Mouse (Mus musculus) urinary bladder, postnatal 36 days (tissue): ENCODE measurements around the gene Asf1b.
"Not testable (repeated sequence)": the region's sequence is repeated elsewhere in the genome, so short reads cannot be mapped to it uniquely, and the experiment has no call there.

ENCODE experiments used
- DNase-seq, 2 experiments: peaks; one replicate each; pipeline ENCODE4 v3.0.0; 2022; ENCODE audit warnings: low spot score in 2 of 2, mixed read lengths in 1 of 2

Asf1b gene

GRCm38 (mm10) chr8:83964015-83964765, 8.9 kb downstream of the Asf1b start:
- DNase-seq: peak in 1 of 2 experiments; percentile 35

DNA sequence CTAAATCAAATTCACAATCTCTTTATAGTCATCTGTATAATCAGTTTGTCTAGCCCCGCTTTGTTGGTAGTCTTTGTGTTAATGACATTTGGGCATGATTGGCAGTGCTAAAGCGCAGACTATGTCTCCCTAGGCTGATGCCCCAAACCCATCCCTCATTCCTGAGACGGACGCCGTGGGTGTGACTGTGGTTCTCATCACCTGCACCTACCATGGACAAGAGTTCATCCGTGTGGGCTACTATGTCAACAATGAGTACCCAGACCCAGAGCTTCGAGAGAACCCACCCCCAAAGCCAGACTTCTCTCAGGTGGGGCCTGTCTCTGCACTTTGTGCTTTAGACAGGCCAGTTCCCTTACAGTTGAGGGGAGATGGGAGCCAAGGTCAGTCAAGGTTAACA, 12.4 kb downstream of the Asf1b start:
- DNase-seq: no peak

DNA sequence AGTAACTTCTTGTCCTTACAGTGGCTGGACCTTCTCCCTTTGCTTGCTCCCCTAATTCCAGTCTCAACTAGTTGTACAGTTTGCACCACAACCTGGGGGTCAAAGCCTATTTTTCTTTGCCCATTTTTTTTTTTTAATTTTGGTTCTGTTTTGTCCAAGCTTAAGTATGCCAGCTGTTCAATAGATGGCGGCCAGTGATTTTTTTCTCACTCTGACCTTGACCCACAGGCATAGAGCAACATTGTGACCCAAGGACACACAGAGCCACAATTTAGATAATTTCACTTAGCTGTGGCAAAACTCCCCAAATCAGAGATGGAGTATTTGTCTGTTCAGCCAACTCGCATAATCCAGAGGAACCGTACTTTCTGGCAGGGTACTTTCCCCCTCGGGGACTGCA, 15.8 kb downstream of the Asf1b start:
- DNase-seq: no peak

- no peak for DNase-seq
Observed at GRCm38 (mm10) chr8:83971661-83972060, 16.4 kb downstream of the Asf1b start.

DNA sequence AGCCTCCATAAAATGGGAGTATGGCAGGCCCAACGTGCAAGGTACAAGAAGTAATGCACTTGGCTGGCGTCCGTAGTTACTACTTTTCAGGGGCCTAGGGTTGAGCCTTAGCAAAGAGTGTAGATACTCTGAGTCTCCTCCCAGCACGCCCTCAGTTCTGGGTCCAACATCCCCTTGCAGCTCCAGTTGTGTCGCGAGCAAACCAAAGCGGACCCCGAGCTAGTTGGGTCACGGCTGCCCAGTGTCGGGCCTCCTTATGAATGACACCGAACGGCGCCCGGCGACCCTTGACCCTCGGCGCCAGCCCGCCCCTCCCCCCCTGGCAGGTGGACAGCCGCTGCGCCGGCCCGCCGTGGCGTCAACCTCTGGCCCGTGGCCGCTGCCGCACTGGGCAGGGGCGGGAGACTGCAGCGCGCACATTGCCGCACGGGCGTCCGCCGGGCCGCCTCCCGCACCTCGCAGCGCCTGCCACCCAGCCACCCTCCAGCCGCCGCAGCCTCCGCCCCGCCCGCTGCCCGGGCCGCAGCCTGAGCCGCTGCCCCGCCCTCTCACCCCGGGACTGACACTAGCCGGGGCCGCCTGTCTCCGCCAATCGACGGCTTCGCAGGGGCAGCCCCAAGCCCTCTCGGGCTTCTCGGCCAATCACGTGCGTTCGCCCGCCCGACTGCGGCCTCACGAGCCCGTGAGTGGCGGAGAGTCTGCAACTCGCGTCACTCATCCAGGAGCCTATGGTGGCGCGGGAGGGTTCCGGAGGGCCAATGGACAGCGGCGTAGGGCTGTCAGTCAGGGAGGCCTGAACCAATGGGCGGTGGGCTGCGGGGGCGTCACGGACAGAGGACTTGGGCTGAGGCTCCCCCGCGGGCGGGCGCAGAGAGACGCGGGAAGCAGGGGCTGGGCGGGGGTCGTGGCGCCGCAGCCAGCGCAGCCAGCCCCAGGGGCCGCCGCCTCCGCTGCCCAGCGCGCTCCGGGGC, 17.1 kb downstream of the Asf1b start, which contains the start of gene Prkaca:
Gene Prkaca, plus strand, starts transcription at position 844 of the 971 bp plus-strand sequence.
- DNase-seq: peak; percentile 92 to 98

DNA sequence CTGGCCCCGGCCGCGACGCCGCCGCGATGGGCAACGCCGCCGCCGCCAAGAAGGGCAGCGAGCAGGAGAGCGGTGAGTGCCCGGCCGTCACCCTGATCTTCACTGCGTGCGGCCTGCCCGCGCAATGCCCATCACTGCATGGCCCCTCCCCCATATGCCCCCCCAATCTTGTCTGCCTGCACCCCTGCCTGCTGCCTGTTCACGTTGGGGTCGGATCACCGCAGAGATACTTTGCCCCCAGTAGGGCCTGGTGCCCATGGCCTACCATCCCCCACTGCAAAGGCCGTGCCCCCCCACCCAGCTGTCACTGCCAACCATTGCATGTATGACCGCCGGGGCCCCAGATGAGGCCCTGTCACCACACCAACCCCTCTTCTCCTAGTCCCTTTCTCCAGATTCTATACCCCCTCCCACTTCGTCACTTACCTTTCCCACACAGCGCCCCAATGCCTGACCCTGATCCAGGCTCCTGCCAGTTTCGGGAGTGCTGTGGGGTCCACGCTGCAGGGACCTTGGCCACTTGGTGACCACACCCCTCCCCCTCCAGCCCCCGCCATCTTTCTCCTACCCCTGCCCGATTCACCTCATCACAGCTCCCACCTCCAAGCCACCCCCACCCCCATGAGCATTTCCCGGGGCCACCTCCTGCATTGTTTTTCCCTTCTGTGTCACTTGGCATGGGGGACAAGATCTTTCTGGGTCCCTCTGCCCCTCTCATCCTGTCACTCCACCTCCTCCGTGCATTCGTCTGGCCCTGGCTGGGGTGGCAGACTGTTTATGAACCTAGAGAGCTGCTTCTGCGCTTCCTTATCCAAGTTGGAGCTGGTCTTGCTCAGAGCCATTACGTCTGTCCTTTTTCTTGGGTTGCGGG, 18.1 kb downstream of the Asf1b start:
- DNase-seq: no peak

DNA sequence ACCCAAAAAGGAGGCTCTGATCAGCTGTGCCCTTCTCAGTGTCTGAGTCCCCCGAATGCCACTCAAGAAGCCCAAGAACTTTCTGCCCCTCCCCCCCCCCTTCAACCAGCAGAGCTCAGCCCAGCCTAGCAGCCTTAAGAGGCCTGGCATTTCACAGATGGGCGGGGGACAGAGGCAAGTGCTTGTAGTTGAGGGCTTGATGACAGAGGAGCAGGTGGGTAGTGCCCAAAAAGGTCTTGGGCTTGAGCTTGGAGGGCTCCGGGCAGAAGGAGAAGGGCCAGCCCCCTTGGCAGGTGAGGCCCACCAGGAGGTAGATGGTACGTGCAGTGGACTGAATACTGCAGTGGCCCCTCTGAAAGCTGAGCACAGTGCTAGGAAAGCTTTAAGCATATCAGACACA, 19.2 kb downstream of the Asf1b start:
- DNase-seq: no peak

GRCm38 (mm10) chr8:83976101-83976630, 20.9 kb downstream of the Asf1b start:
- no peak for DNase-seq

DNA sequence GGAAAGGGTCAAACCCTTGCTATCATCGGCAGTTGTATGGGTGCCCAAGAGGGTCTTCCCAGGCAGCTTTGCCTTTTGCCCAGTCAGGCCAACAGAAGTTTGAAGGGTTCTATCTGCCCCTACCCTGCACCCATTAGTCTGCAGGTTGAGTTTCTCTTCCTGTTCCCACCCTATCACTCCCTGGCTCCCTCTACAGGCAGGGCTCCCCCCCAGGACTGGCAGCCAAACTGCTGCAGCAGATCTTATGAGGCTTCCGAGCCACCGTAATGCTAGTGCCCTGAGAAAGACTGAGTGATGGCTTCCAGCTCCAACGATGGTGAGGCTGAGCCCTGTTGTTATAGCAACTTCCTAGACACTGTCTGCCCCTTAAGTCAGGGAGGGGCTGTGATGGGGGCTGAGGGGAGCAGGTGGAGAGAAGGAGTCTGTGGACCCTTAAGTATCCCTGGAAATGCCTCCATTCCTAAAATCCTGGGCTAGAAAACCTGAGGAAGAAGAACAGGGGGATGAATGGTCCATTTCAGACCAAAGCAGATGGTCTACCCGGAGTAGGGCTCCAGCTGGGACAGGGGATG, 21.6 kb downstream of the Asf1b start:
- DNase-seq: no peak

- DNase-seq: no peak
Observed at GRCm38 (mm10) chr8:83977646-83978045, 22.3 kb downstream of the Asf1b start.

DNA sequence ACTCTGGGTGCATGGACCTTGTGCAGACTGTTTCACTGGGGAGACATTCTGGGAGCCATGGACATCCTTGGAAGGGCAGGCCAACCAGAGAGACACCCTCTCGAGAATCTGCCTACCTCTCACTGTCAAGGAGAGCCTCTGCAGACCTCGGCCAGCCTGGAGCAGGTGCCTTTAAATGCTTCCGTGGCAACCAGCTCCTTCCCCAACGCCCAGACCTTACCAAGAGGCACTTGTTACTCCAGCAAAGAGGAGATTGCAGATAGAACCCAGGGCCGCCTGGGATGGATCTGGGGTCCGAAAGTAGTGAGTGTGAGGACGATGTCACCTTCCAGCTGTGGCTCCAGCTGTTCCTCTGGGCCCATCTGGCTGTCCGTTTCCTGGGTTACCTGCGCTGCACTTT, 22.9 kb downstream of the Asf1b start:
- no peak for DNase-seq

GRCm38 (mm10) chr8:83980250-83980649, 24.9 kb downstream of the Asf1b start:
- no peak for DNase-seq

GRCm38 (mm10) chr8:83980845-83981244, 25.5 kb downstream of the Asf1b start:
- DNase-seq: no peak

DNA sequence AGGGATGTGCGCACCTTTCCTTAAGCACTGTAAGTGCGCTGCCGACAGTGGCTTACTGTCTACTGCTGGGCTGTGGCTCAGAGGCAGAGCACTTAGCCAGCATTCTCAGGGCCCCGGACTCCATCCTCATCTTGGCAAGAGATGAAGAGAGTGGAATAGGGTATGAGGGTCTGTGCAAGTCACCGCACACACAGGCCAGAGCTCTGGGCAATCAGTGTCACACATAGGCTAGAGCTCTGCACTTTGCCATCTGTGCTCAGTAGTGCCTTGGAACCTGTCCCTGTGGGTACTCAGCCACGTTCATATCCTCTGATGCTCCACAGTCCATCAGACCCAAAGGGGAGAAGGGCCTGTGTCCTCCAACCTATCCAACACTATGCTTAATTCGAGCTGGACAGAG, 26.2 kb downstream of the Asf1b start:
- no peak for DNase-seq

DNA sequence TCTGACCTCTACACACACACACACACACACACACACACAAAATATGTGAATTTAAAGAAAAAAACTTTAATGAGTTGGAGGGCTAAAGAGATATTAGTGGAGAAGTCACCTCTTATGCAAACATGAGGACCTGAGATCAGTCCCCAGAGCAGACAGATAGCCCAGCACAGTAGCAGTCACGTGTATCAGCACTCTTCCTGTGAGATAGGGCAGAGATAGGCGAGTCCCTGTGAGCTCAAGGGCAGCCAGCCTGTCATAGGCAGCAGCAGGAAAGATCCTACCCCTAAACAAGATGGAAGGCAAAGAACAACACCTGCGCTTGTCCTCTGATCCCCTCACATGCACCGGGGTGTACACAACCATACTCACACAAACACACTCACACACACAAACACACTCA, 27.1 kb downstream of the Asf1b start:
- no peak for DNase-seq

- not testable (repeated sequence) for DNase-seq
Observed at GRCm38 (mm10) chr8:83983222-83983621, 27.9 kb downstream of the Asf1b start.

DNA sequence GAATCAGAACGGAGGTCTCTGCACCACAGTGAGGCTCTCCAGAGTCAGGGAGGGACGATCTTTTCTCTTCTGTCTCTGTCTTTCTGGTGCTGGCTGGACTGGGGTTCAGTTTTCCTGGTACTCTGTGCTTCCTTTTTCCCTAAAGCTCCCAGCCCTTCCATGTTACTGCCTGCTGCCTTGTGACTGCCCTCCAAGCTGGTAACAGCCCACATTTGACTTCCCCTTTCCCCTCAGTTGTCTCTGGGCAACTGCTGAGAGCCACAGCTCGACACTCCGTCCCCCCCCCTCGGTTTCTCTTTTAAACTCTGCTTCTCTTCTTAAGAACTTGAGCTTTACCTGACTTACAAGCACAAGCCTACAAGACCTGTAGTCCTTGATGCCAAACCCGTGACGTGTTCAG, 33.9 kb downstream of the Asf1b start:
- no peak for DNase-seq

- no peak for DNase-seq
Observed at GRCm38 (mm10) chr8:83990170-83990569, 34.9 kb downstream of the Asf1b start.

DNA sequence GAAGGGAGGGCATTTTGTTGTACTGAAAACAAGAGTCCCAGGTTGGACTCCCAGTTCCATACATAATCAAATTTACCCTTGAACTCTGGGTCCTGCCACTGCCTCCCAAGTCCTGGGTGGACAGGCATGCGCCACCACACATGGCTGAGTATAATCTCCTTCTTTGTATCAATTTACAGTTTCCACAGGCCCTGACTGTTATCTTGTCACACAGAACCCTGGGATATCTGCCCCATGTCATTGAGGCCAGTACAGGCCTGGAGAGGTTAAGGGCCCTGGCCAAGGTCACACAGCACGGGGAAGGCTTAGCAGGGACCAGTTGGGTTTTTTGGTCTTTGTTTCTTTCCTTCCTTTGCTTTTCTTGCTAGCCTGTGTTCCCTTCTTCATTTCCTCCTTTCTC, 37.2 kb downstream of the Asf1b start:
- DNase-seq: no peak

GRCm38 (mm10) chr8:83994030-83994429, 38.7 kb downstream of the Asf1b start:
- no peak for DNase-seq

GRCm38 (mm10) chr8:83995973-83996372, 40.7 kb downstream of the Asf1b start:
- DNase-seq: no peak
